Mouse (Mus musculus): ENCODE data around the gene Anpep.

Gene Anpep

DNA sequence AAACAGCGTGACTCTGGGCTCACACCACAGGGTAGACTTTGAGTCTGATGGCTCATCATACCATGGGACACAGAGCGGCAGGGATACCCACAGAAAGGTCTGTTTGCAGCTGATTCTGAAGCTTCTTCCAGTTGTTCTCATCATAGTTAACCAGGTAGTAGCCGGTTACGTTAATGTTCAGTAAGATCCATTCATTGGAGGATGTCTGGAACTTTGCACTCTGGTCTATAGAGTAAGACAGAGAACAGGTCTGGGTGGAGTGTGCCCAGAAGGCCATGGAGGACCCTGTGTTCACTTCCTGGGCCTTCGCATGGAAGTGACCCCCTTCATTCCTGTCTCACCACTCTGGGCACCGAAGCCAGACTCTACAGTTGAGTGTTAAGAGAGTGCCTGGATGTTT, 25.7 kb downstream of the Anpep start:
- POLR2A ChIA-PET, result interaction anchor here in 1 of 4 experiments (0.6 to 1.5 kb wide), 2 partner anchors 34 to 79 kb away, joined by 3 to 4 read pairs; no protein-coding TSS in a partner anchor
- CTCF ChIA-PET, result no interaction called here

DNA sequence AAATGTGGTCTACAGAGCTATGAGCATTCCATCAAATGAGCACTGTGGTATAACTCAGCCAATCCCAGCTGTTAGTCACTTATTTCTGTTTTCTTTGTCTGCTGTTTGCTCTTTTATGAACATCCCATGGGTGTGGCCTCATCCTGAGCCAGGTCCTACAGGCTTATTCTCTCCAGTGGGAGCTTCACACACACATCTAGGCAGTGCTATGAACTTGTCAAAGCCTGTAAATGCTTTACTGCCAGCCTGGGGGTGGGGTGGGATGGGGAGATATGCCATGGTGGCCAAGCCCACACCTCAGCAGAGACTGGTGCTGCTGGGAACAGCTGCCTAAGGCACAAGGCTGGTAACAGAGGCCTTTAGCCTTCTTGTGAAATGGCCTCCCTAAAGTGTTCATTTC, 27.9 kb downstream of the Anpep start:
- ChIA-PET POLR2A (interaction anchor here in 2 of 4 experiments (0.6 to 1.1 kb wide), 2 partner anchors 12 to 842 kb away, joined by 3 read pairs; no protein-coding TSS in a partner anchor), CTCF (interaction anchor here in 2 of 4 experiments (0.6 to 0.7 kb wide), 3 partner anchors 203 to 821 kb away, joined by 3 to 6 read pairs (median 4); no protein-coding TSS in a partner anchor)

DNA sequence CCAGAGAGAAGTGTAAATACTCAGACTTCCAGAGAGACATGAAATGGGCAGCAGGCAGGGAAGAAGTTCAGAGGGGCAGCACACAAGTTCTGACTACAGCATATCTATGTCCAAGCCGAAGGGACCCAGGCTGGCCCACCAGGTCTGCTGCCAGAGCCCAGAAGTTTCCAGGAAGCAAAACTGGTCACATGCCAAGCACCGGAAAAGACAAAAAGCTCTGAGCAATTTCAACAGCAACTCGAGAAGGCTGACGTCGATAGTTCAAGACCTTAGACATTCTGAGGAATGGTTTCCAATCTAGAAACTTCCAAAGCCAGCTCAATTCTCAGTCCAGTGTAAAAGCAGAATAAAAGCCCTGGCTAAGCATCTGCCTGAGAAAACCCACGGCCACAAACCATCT, 29.3 kb downstream of the Anpep start:
- CTCF ChIA-PET, result interaction anchor here in 2 of 4 experiments (0.7 to 1.0 kb wide), 3 partner anchors 11 to 103 kb away, joined by 3 to 4 read pairs (median 4); no protein-coding TSS in a partner anchor
- POLR2A ChIA-PET, result interaction anchor here in 1 of 4 experiments (1.1 to 1.3 kb wide), 2 partner anchors 9 to 33 kb away, joined by 3 read pairs; no protein-coding TSS in a partner anchor

DNA sequence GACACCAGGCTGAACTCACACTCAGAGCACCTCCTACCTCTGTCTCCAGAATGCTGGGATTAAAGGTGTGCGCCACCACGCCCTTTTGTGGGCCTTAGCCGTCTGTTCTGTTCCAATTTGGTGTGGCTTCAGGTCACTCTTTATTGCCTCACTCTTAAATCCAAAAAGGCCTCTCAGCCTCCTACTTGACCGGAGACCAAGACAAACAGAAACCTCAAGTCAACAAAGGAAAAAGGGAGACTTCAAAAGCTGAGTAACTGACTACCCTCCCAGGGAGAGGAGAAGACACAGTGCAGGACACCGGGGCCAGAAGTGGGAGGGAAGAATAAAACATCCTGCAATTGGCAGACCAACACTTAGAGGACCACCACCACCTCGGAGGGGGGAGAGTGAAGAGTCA, 29.7 kb downstream of the Anpep start:
- CTCF ChIA-PET, result interaction anchor here in 2 of 4 experiments (0.7 to 1.0 kb wide), 3 partner anchors 11 to 103 kb away, joined by 3 to 4 read pairs (median 4); no protein-coding TSS in a partner anchor
- POLR2A ChIA-PET, result interaction anchor here in 1 of 4 experiments (1.1 to 1.3 kb wide), 2 partner anchors 10 to 32 kb away, joined by 3 read pairs; no protein-coding TSS in a partner anchor

DNA sequence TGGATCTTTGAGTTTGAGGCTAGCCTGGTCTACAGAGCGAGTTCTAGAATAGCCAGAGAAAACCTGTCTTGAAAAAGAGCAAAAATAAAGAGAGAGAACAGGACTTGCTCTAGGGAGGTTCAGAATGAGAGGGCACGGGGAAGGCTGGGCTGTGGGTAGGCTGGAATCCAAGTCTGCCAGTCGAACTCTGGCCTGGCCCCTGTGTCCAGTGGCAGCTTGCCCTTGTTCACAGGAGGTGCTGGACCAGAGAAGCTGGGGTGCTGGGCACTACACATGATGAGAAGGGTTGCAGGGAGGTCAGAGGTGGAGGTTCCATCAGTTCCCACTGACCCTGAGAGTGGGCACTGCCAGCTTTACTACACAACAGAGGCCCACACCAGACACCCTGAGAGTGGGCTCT, 32.5 kb downstream of the Anpep start:
- POLR2A ChIA-PET, result no interaction called here
- CTCF ChIA-PET, result interaction anchor here in 1 of 4 experiments (1.1 kb wide), 1 partner anchor 29 kb away, joined by 3 read pairs; no protein-coding TSS in a partner anchor

DNA sequence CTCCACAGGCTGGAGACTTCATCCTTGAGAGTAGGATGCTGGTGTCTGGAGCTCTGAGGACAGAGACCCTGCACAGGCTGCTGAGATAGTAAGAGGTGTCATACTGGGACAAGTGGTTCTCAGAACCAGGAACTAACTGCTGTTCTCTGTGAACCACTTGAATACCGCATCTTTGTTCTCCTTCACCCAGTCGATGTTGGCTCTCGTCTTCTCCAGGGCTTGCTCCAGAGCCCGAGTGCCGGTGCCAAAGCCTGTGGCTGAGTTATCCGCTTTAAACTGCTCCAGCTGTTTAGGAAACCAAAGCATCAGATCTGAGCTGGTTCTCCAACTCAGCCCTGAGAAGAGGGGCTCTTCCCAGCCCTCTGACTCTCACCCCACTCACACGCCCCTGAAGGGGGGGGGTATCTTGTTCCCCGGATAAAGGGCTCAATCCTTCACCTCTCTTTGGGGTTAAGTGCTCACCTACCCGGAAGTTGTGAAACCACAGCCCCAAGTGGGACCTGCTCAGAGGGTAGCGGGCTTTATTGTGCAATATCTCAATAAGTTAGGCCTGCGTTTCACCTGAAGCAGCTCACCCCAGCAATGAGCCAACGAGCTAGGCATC, 38.7 kb downstream of the Anpep start:
- ChIA-PET POLR2A (interaction anchor here in 2 of 4 experiments (0.8 to 1.3 kb wide), 4 partner anchors 10 to 73 kb away, joined by 3 read pairs; no protein-coding TSS in a partner anchor), CTCF (interaction anchor here in 2 of 4 experiments (0.6 kb wide), 2 partner anchors 21 to 176 kb away, joined by 3 to 5 read pairs; no protein-coding TSS in a partner anchor)

DNA sequence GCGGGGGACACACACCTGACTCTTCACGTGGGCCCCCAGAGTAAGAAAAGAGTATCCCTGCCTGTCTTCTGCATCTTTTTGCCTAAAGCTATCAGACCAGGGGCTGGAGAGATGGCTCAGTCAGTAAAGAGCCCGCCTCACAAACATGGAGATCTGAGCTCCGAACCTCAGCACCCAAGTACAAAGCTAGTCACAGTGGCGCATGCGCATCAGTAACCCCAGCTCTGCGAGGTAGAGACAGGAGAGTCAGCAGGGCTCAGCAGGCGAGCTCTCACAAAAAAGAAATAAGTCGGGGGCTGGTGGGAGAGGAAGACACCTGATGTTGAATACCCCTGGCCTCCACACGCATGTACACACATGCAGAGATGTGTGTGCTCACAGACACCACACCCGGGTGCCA, 40.9 kb downstream of the Anpep start:
- POLR2A ChIA-PET, result interaction anchor here (0.6 to 1.6 kb wide), 12 partner anchors 9 to 567 kb away, joined by 3 to 7 read pairs (median 4); partner anchors contain the start of genes Ap3s2 (in 1 of the 4), Mesp1 (in 1 of the 4), Pex11a (in 1 of the 4) and Wdr93 (in 1 of the 4)
- CTCF ChIA-PET, result interaction anchor here in 2 of 4 experiments (0.6 to 1.2 kb wide), 2 partner anchors 33 to 43 kb away, joined by 3 read pairs; no protein-coding TSS in a partner anchor

DNA sequence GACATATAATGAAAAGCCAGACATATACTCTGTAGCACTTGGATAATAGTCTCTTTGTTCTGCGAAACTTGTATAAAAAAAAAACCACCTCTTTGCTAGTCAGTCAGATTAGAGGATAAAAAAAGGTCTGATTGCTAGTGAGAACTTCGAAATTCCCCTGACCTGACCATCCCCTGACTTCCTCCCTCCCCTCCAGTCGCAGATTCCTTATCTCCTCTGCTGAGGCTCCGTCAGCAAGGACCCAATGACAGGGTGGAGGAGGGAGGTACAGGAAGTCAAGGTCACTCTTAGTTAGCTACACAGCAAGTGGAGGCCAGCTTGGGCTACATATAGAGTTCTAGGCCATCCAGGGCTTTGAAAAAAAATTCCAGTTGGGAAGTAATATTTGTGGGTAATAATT, 41.3 kb downstream of the Anpep start:
- POLR2A ChIA-PET, result interaction anchor here (0.6 to 1.5 kb wide), 9 partner anchors 8 to 567 kb away, joined by 3 to 5 read pairs (median 3); partner anchors contain the start of genes Ap3s2 (in 1 of the 4), Pex11a (in 1 of the 4) and Wdr93 (in 1 of the 4)

DNA sequence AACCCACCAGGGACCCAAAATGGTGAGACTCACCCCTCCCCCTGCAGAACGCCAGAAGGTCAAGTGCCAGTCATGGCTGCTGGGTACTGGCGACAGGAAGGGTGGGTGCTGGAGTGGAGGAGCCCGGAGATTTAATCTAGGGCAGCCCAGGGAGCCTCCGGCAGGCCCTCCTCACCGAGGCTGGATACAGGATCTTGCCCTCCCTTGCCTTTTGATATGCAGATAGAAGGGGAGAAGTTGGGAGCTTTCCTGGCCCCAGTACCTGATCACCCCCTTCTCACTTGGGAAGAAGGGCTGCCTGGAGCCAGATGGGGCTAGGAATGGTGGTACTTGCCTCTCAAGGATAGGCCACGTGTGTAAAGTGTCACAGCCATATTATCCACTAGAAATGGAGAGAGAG, 42.5 kb downstream of the Anpep start:
- POLR2A ChIA-PET, result interaction anchor here in 3 of 4 experiments (0.6 to 1.3 kb wide), 4 partner anchors 10 to 627 kb away, joined by 3 to 9 read pairs (median 4); no protein-coding TSS in a partner anchor

More for the DNA sequence above, 41.3 kb downstream of the Anpep start:
- CTCF ChIA-PET, result interaction anchor here in 1 of 4 experiments (0.9 kb wide), 1 partner anchor 12 kb away, joined by 4 read pairs; no protein-coding TSS in a partner anchor

DNA sequence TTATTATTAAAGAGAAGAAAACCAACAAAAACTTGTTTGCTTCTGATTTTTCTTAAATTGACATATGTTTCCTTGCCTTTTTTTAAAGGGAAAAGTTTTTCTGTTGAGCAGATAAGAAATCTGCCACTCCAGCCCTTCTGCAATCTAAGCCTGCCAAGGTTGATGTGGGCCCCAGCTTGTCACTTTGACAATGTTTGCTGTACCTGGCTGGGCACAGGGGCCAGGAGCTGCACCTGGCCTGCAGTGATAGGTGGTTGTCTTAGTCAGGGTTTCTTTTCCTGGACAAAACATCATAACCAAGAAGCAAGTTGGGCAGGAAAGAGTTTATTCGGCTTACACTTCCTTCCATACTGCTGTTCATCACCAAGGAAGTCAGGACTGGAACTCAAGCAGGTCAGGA, 47.5 kb downstream of the Anpep start:
- ChIA-PET CTCF (no interaction called here), POLR2A (interaction anchor here in 2 of 4 experiments (0.6 to 0.8 kb wide), 2 partner anchors 35 to 336 kb away, joined by 3 read pairs; no protein-coding TSS in a partner anchor)

More for the DNA sequence above, 42.5 kb downstream of the Anpep start:
- CTCF ChIA-PET, result interaction anchor here in 2 of 4 experiments (1.0 to 1.6 kb wide), 3 partner anchors 19 to 96 kb away, joined by 3 to 6 read pairs (median 3); no protein-coding TSS in a partner anchor

DNA sequence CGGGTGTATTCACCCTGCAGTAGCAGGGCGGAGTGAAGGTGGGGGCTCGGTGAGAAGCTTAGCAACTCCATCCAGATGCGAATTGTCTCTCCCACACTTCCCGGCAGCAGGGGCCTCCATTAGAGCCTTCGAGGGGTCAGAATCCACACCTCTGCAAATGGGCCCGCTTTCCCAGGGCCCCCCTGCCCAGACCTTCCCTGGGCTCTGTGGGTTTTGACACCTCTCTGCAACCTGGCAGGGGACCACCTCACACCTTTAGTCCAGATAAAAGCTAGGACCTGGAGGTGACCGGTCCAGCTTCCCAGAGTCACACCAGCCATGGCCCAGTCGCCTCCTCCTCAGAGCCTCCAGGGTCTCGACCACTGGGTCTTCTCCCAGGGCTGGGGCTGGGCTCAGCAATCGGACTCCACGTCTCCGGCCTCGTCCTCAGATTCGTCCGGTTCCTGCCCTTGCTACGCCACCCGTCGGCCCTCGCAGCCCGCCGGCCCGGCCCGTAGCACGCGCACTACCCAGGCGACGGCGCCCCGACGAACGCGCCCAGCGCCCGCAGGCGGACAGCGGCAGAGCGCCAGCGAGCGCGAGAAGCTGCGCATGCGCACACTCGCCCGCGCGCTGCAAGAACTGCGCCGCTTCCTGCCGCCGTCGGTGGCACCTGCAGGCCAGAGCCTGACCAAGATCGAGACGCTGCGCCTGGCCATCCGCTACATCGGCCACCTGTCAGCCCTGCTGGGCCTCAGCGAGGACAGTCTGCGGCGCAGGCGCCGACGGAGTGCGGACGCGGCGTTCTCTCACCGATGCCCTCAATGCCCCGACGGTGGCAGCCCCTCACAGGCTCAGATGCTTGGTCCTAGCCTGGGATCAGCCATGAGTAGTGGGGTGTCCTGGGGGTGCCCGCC, 50.0 kb downstream of the Anpep start, which contains the start of gene Mesp2:
Mesp2 (plus strand) TSS at position 117 of the 896 bp plus-strand sequence.
- CTCF ChIA-PET, result interaction anchor here in 1 of 4 experiments (1.6 kb wide), 1 partner anchor 12 kb away, joined by 6 read pairs; no protein-coding TSS in a partner anchor
- POLR2A ChIA-PET, result interaction anchor here in 1 of 4 experiments (1.0 to 1.5 kb wide), 3 partner anchors 9 to 722 kb away, joined by 3 to 4 read pairs (median 3); no protein-coding TSS in a partner anchor

DNA sequence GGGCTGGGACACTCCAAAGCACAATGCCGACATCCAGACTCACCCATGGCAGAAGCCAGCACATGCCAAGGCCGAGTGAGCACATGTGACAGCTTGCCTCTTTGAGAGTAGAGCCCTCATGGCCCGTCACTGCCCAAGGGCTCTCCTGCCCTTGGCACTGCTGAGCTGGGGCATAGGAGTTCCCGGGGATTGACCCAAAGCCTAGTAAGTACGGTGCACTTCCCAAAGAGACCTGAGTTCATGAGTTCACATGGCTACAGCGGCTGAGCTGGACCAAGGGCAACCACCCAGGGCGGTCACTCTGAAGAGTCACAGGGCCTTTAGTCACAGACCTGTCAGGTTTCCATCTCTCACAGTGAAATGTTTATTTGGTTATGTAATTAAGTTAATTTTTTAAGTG, 52.3 kb downstream of the Anpep start:
- POLR2A ChIA-PET, result interaction anchor here in 1 of 4 experiments (0.8 to 1.0 kb wide), 2 partner anchors 10 to 16 kb away, joined by 3 read pairs; no protein-coding TSS in a partner anchor
- CTCF ChIA-PET, result interaction anchor here in 2 of 4 experiments (0.7 to 2.3 kb wide), 4 partner anchors 9 to 826 kb away, joined by 3 to 9 read pairs (median 4); no protein-coding TSS in a partner anchor

DNA sequence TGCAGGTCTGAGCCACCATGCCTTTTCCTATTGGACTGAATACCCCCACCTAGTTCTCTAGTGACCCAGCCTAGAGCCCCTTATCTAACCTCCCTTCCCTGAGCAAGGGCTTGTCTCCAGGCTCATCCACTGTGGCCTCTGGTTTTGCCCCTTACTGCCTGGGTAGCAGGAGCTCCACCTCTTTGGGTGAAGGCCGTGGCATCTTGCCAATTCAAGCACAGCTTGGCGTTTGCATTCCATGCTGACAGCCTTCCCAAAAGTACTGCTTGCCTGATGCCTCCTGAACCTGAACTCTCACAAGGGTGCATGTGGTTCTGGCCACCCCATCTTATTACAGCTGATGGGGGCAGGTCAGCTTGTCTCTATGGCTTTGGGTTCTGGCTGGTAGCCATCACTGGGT, 57.0 kb downstream of the Anpep start:
- CTCF ChIA-PET, result interaction anchor here in 1 of 4 experiments (1.4 to 1.6 kb wide), 2 partner anchors 77 to 110 kb away, joined by 3 read pairs; no protein-coding TSS in a partner anchor

DNA sequence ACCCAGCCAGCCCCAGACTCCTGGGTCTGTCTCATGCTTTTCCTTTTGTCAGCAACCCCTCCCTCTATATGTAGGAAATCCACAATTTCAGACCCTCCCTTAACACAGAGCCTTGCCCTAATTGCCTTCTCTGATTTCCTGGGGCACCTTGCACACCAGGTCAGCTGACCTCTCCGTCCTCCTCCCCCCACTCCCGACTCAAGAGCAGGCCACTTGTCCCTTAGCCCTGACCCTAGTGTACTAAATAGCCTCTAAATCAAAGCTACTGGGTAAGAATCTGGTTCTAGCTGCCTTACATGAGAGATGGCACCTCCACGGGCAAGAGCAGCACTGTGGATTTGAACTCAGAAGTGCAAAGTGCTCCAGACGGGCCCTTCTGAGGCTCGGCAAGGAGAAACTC, 58.8 kb downstream of the Anpep start:
- CTCF ChIA-PET, result no interaction called here
- POLR2A ChIA-PET, result no interaction called here

More for the DNA sequence above, 57.0 kb downstream of the Anpep start:
- POLR2A ChIA-PET, result interaction anchor here in 1 of 4 experiments (1.2 kb wide), 1 partner anchor 520 kb away, joined by 3 read pairs; the partner anchor contains the start of gene Rccd1

DNA sequence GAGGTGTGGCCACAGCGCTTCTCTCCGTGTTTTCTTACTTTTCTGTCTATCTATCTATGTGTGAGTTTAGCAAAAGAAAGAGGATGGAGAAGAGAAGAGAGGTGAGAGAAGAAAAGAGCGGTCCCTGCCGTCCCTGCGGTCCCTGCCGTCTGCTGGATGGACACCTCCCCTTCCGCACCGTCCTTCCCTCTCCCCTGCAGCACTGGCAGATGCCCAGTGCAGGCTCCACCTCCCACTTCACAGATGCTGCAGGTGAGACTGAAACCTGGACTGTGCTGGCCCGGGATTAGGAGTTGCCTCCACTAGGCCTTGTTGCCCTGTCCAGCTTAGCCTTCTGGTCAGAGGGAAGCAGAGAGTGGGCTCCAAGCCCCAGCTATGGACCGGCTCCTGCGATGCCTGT, 59.5 kb downstream of the Anpep start:
- ChIA-PET POLR2A (interaction anchor here in 1 of 4 experiments (0.6 kb wide), 1 partner anchor 303 kb away, joined by 4 read pairs; no protein-coding TSS in a partner anchor), CTCF (interaction anchor here in 2 of 4 experiments (0.7 to 1.2 kb wide), 2 partner anchors 113 kb away, joined by 3 to 4 read pairs; no protein-coding TSS in a partner anchor)

DNA sequence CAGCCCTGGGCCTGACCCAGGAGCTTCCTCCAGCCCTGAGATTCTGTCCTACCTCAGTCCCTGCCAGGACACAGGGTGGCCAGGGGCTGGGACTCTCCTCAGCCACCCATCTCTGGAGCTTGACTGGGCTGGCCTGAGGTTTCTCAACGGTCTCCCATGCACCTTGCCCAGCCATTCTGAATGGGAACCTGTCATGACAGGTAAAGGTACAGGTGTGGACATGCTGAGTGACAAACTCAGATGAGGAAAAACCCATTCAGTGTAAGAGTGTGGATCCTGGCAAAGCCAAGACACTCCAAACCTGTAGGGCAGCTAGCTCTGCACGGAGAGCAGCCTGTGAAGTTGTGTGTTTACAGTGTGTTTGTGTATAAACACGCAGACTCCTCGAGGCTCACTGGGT, 60.5 kb downstream of the Anpep start:
- ChIA-PET POLR2A (interaction anchor here in 1 of 4 experiments (0.6 to 2.2 kb wide), 2 partner anchors 114 to 524 kb away, joined by 3 to 8 read pairs; partner anchors contain the start of gene Rccd1), CTCF (interaction anchor here in 3 of 4 experiments (0.8 to 1.9 kb wide), 5 partner anchors 15 to 114 kb away, joined by 3 to 23 read pairs (median 9); no protein-coding TSS in a partner anchor)

DNA sequence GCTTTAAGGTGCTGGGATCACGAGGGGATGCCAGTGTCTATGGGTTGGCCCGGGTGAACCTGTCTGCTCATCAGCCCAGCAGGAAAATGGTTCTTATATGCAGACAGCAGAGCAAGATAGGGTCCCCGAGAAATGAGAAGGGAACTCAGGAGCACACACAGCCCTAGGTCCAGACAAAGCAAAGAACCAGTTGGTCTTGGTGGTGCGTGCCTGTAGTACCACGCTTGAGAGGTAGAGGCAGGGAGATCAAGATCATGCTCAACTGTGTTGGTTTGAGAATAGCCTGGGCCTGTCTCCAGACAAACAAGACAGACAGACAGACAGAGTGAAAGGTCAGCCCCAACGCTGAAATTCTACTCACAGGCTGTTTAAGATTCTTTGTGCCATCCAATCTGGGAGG, 61.4 kb downstream of the Anpep start:
- POLR2A ChIA-PET, result interaction anchor here in 2 of 4 experiments (0.6 to 2.2 kb wide), 6 partner anchors 11 to 525 kb away, joined by 3 to 8 read pairs (median 3); partner anchors contain the start of genes Mesp2 (in 1 of the 2) and Rccd1 (in 1 of the 2)
- CTCF ChIA-PET, result interaction anchor here (0.6 to 1.9 kb wide), 39 partner anchors 9 to 758 kb away, joined by 3 to 38 read pairs (median 4); partner anchors contain the start of genes Arpin (in 2 of the 4), Ap3s2 (in 1 of the 4) and Mesp2 (in 1 of the 4)
